Mouse (Mus musculus) myocyte (in vitro differentiated cells): ENCODE data around the gene Als2cr12. TPM values are rescaled to one million over a fixed set of nuclear protein-coding genes. Genes with fewer than 3 reads are reported as not detected.

ENCODE experiments used
- H3K27me3 ChIP-seq: one replicate; pipeline ENCODE4 v1.6.1; 2011; ENCODE audit not compliant: control insufficient read depth, insufficient read depth, insufficient read length
- H3K36me3 ChIP-seq: one replicate; pipeline ENCODE4 v1.6.1; 2011; ENCODE audit not compliant: control insufficient read depth, insufficient read depth
- H3K4me2 ChIP-seq: one replicate; pipeline ENCODE4 v1.6.1; 2011; ENCODE audit warnings: low read depth, control low read depth
- H3K4me3 ChIP-seq: one replicate; pipeline ENCODE4 v1.5.1; 2011; ENCODE audit warnings: mild to moderate bottlenecking, control low read depth, moderate library complexity
- H3K79me2 ChIP-seq: one replicate; pipeline ENCODE4 v1.6.1; 2011; ENCODE audit not compliant: control insufficient read depth, insufficient read depth
- H3ac ChIP-seq: one replicate; pipeline ENCODE4 v1.6.1; 2011; ENCODE audit not compliant: control insufficient read depth, insufficient read length
- CEBPB ChIP-seq: IDR thresholded peaks from 2 replicates; pipeline ENCODE4 v1.6.1; 2011; ENCODE audit warnings: mild to moderate bottlenecking, moderate library complexity; ENCODE audit not compliant: poor library complexity, insufficient read depth, severe bottlenecking
- E2F4 ChIP-seq: IDR thresholded peaks from one replicate; pipeline ENCODE4 v1.6.1; 2011; ENCODE audit warnings: mild to moderate bottlenecking, control low read depth, moderate library complexity; ENCODE audit not compliant: insufficient read depth
- MAX ChIP-seq: IDR thresholded peaks from one replicate; pipeline ENCODE4 v1.6.1; 2011; ENCODE audit warnings: low read depth, mild to moderate bottlenecking, control low read depth
- MYOD1 ChIP-seq, 3 experiments: IDR thresholded peaks; one replicate each; pipeline ENCODE4 v1.6.1; 2011; ENCODE audit warnings: control low read depth in 2 of 3, low read depth in 2 of 3, mild to moderate bottlenecking in 2 of 3, moderate library complexity in 1 of 3; ENCODE audit not compliant: insufficient read length in 2 of 3, control insufficient read depth in 1 of 3
- MYOG ChIP-seq, 3 experiments: IDR thresholded peaks; one replicate each; pipeline ENCODE4 v1.6.1; 2011; ENCODE audit warnings: control low read depth in 2 of 3, low read depth in 2 of 3, mild to moderate bottlenecking in 2 of 3; ENCODE audit not compliant: insufficient read length in 2 of 3, control insufficient read depth in 1 of 3, insufficient read depth in 1 of 3
- POLR2A ChIP-seq: IDR thresholded peaks from one replicate; pipeline ENCODE4 v1.6.1; 2011; ENCODE audit warnings: low read depth, mild to moderate bottlenecking, control low read depth, moderate library complexity; ENCODE audit not compliant: insufficient read length
- POLR2AphosphoS2 ChIP-seq: IDR thresholded peaks from one replicate; pipeline ENCODE4 v1.6.1; 2011; ENCODE audit warnings: low read depth, control low read depth; ENCODE audit not compliant: insufficient read length
- REST ChIP-seq: IDR thresholded peaks from one replicate; pipeline ENCODE4 v1.6.1; 2011; ENCODE audit warnings: mild to moderate bottlenecking, control low read depth, moderate library complexity; ENCODE audit not compliant: insufficient read depth, insufficient read length
- SRF ChIP-seq: IDR thresholded peaks from one replicate; pipeline ENCODE4 v1.6.1; 2011; ENCODE audit warnings: low read depth; ENCODE audit not compliant: control insufficient read depth, insufficient read length
- TCF12 ChIP-seq: IDR thresholded peaks from one replicate; pipeline ENCODE4 v1.6.1; 2011; ENCODE audit warnings: mild to moderate bottlenecking, control low read depth; ENCODE audit not compliant: poor library complexity, insufficient read depth, severe bottlenecking
- TCF3 ChIP-seq: IDR thresholded peaks from one replicate; pipeline ENCODE4 v1.6.1; 2011; ENCODE audit warnings: low read depth, control low read depth; ENCODE audit not compliant: insufficient read length
- USF1 ChIP-seq: IDR thresholded peaks from one replicate; pipeline ENCODE4 v1.6.1; 2011; ENCODE audit warnings: low read depth, mild to moderate bottlenecking, control low read depth, moderate library complexity
- polyA plus RNA-seq: library from polyadenylated mRNA; unstranded; fragments of >200 nt; fragmentation: generic; extraction: Trizol; gene quantifications from one replicate; pipeline ENCODE4 v1.2.1, GENCODE M21; 2012; ENCODE audit warnings: missing spikeins

Als2cr12 gene
- polyA plus RNA-seq, 1 experiment: 0.07 TPM

- H3K36me3 ChIP-seq: peaks cover 42% of the 10 kb centered on the region
- H3ac ChIP-seq: no peak overlapping the region
- H3K79me2 ChIP-seq: peaks cover 42% of the 10 kb centered on the region
- peak overlapping the region; percentile 56 for H3K4me2 ChIP-seq
- no peaks in the 10 kb centered on the region for H3K27me3 ChIP-seq
- peak overlapping the region; percentile 11 for H3K4me3 ChIP-seq
- TF ChIP-seq REST (no peak), MAX (no peak), TCF3 (no peak), SRF (no peak), MYOD1 (IDR thresholded peaks at IDR 0.05; ENCODE audit: control insufficient read depth in 1 of 3, insufficient read length in 2 of 3, low read depth in 2 of 3) (no peak), USF1 (no peak), TCF12 (no peak), E2F4 (no peak), MYOG (IDR thresholded peaks at IDR 0.05; ENCODE audit: control insufficient read depth in 1 of 3, insufficient read depth in 1 of 3, insufficient read length in 2 of 3, low read depth in 2 of 3) (no peak), POLR2A (no peak), POLR2AphosphoS2 (no peak), CEBPB (no peak)
Measured at GRCm38 (mm10) chr1:58727747-58728589, 32.2 kb upstream of the Als2cr12 start.

GRCm38 (mm10) chr1:58727019-58727746 lies 31.4 kb upstream of the Als2cr12 start:
- no peaks in the 10 kb centered on the region for H3K27me3 ChIP-seq
- H3K79me2 ChIP-seq: peaks cover 50% of the 10 kb centered on the region
- H3K4me3 ChIP-seq: peak overlapping the region; percentile 11
- no peak overlapping the region for H3ac ChIP-seq
- peak overlapping the region; percentile 56 for H3K4me2 ChIP-seq
- H3K36me3 ChIP-seq: peaks cover 42% of the 10 kb centered on the region
- no peak for TF ChIP-seq TCF12
- no peak for TF ChIP-seq MYOD1 (IDR thresholded peaks at IDR 0.05; ENCODE audit: control insufficient read depth in 1 of 3, insufficient read length in 2 of 3, low read depth in 2 of 3)
- TF ChIP-seq POLR2A: no peak
- no peak for TF ChIP-seq MYOG (IDR thresholded peaks at IDR 0.05; ENCODE audit: control insufficient read depth in 1 of 3, insufficient read depth in 1 of 3, insufficient read length in 2 of 3, low read depth in 2 of 3)
- TF ChIP-seq SRF: no peak
- TF ChIP-seq REST: no peak
- no peak for TF ChIP-seq CEBPB

GRCm38 (mm10) chr1:58725767-58726166 lies 30.0 kb upstream of the Als2cr12 start:
- Histone ChIP-seq H3ac (no peak overlapping the region), H3K79me2 (peaks cover 58% of the 10 kb centered on the region), H3K27me3 (no peaks in the 10 kb centered on the region), H3K4me2 (peak overlapping the region; percentile 47), H3K4me3 (no peak overlapping the region), H3K36me3 (peaks cover 30% of the 10 kb centered on the region)
- TF ChIP-seq POLR2AphosphoS2 (peak; percentile 45), POLR2A (peak; percentile 24), TCF3 (no peak)

GRCm38 (mm10) chr1:58725095-58725494 lies 29.3 kb upstream of the Als2cr12 start:
- peaks cover 64% of the 10 kb centered on the region for H3K79me2 ChIP-seq
- H3K27me3 ChIP-seq: no peaks in the 10 kb centered on the region
- H3ac ChIP-seq: no peak overlapping the region
- peaks cover 30% of the 10 kb centered on the region for H3K36me3 ChIP-seq
- peak overlapping the region; percentile 47 for H3K4me2 ChIP-seq
- no peak for TF ChIP-seq TCF3
- TF ChIP-seq MYOD1 (IDR thresholded peaks at IDR 0.05; ENCODE audit: control insufficient read depth in 1 of 3, insufficient read length in 2 of 3, low read depth in 2 of 3): no peak
- no peak for TF ChIP-seq CEBPB
- no peak for TF ChIP-seq MAX
- no peak for TF ChIP-seq TCF12
- TF ChIP-seq POLR2AphosphoS2: no peak
- no peak for TF ChIP-seq REST
- TF ChIP-seq MYOG (IDR thresholded peaks at IDR 0.05; ENCODE audit: control insufficient read depth in 1 of 3, insufficient read depth in 1 of 3, insufficient read length in 2 of 3, low read depth in 2 of 3): no peak
- TF ChIP-seq SRF: no peak
- no peak for TF ChIP-seq POLR2A
- no peak overlapping the region for H3K4me3 ChIP-seq

GRCm38 (mm10) chr1:58724533-58724932 lies 28.7 kb upstream of the Als2cr12 start:
- H3ac ChIP-seq: no peak overlapping the region
- TF ChIP-seq USF1: no peak
- TF ChIP-seq POLR2A: no peak
- TF ChIP-seq MYOD1 (IDR thresholded peaks at IDR 0.05; ENCODE audit: control insufficient read depth in 1 of 3, insufficient read length in 2 of 3, low read depth in 2 of 3): no peak
- TF ChIP-seq MYOG (IDR thresholded peaks at IDR 0.05; ENCODE audit: control insufficient read depth in 1 of 3, insufficient read depth in 1 of 3, insufficient read length in 2 of 3, low read depth in 2 of 3): no peak
- no peak for TF ChIP-seq TCF3
- TF ChIP-seq POLR2AphosphoS2: no peak
- TF ChIP-seq SRF: no peak
- no peak for TF ChIP-seq MAX

More at GRCm38 (mm10) chr1:58724533-58724932, 28.7 kb upstream of the Als2cr12 start:
- no peaks in the 10 kb centered on the region for H3K27me3 ChIP-seq
- no peak overlapping the region for H3K4me3 ChIP-seq
- H3K36me3 ChIP-seq: peaks cover 24% of the 10 kb centered on the region
- H3K4me2 ChIP-seq: no peak overlapping the region
- peaks cover 64% of the 10 kb centered on the region for H3K79me2 ChIP-seq
